Mouse (Mus musculus): ENCODE measurements around the gene Nol12.
A peak's percentile ranks its signal among the peaks of the same experiment; 100 is the strongest.

GRCm38 (mm10) chr15:78926021-78926919 is 8.5 kb upstream of the Nol12 start, which contains the start of gene Lgals1:
- peak; percentile 98 for TF ChIP-seq POLR2A (IDR thresholded peaks at IDR 0.05; ENCODE audit: low read depth, low read length)
- 0 out of 2 replicates have a peak, but pooled peaks have one; percentile 14 for TF ChIP-seq EP300 (IDR thresholded peaks at IDR 0.05; ENCODE audit: low read length)
- TF ChIP-seq GABPA (IDR thresholded peaks at IDR 0.05; ENCODE audit: insufficient replicate concordance, low read depth, low read length) = no peak
- no peak for TF ChIP-seq E2F4 (IDR thresholded peaks at IDR 0.05; ENCODE audit: insufficient replicate concordance, low read depth, low read length)
